Mouse (Mus musculus) erythroblast, embryonic 14.5 days (primary cell): ENCODE results near the gene Tapbp.

ENCODE experiments used
- GATA1 ChIP-seq: IDR thresholded peaks from 2 replicates; pipeline ENCODE4 v1.6.1; 2012; ENCODE audit warnings: low read length, inconsistent platforms, mixed read lengths
- TAL1 ChIP-seq: IDR thresholded peaks from 3 replicates; pipeline ENCODE4 v1.6.1; 2012; ENCODE audit warnings: low read length, inconsistent platforms, mixed read lengths

DNA sequence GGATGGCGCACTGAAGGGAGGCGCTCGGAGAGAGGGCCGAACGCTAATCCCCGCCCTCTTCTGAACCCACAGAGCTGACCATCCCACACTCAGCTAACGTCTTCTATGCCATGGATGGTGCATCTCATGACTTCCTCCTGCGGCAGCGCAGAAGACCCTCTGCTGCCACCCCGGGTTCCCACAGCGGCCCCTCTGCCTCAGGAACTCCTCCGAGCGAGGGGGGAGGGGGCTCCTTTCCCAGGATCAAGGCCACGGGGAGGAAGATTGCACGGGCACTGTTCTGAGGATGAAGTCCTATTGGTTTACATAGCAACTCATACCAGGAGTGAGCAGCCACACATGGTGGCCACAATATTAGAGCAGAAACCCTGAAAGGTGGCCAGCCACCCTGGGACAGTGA, 21.3 kb downstream of the Tapbp start:
- TF ChIP-seq TAL1 (no peak), GATA1 (no peak)
